Mouse (Mus musculus): Measurements from ENCODE around the gene Myt1. TPM values are rescaled to one million over a fixed set of nuclear protein-coding genes. Genes with fewer than 3 reads are reported as not detected.

The Myt1 gene
- 57.8 and 62.1 TPM in 2 replicates for polyA plus RNA-seq (2016; fragmentation: Nextera tagmentation; extraction: Ambion mirVana)

DNA sequence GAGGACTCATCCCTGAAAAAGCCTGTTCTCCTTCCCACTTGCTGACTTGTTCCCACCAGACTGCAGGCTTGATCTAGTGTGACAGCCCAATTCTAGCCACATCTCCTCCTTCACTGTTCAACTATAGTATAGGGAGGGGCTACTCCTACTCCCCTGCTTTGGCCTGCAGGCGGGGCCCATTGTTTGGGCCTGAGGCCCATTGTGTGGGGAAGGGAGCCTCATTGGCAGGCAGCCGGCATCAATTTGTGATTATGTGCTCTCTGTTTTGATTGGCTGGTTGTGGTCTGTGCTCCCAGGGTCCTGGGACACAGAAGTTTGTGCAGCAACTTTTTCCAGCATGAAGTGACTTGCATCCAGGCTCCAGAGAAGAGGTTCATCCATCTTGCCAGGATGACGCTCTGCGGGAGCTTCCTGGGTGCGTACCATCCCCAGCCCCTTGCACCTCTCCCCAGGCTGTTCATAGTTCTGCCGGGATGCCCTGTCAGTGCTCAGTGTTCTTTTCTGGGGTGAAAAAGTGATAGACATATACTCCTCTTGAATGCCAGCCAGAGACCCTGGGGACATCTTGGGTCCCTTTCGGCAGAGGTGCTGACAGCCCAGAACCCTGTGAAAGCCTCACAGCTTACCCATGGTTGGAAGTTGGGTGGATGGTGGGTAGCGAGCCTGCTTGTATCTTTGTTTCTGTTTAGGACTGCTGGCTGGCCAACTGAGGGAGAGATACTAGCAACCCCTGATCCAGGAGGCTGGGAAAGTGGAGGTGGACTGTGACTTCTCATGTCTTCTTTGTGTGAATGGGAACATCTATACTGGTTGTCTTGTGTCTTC is at the start of gene Myt1:
TSS of gene Myt1 (plus strand) at position 327 of the 825 bp plus-strand sequence.
- H3K4me3 ChIP-seq = peak within 1 kb of the TSS; percentile 34
- peak; percentile 83 for ATAC-seq (ENCODE audit: low FRiP score)
- peaks cover 54% of the 10 kb centered on the region for H3K4me1 ChIP-seq
- peak within 1 kb of the TSS; percentile 91 for H3K27ac ChIP-seq
- no peaks in the 10 kb centered on the region for H3K27me3 ChIP-seq
- H3K36me3 ChIP-seq = no peaks in the 10 kb centered on the region
- 17% methylated on average over 8 of the region's 8 CpGs for WGBS
- H3K9me3 ChIP-seq (replicated peaks) = no peaks in the 10 kb centered on the region
- H3K4me2 ChIP-seq (replicated peaks) = peak within 1 kb of the TSS; percentile 70
- peak within 1 kb of the TSS; percentile 60 for H3K9ac ChIP-seq

DNA sequence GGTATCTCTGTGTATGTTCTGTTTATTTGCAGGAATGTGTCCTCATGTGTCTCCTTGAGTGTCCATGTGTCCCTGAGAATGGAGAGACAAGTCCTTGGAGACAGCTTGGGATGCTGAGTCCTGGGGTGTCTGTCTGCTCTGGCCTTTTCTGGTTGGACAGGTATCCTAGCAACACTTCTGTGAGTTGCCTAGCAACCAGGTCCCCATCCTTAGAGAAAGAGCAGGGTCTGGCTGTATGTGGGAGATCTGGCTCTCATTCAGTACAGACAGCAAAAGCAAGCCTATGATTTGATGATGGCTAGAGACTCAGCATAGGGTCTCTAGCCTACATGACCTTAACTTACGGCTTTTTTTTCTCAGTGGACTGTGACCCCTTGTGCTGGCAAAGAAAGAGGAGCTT is 49.4 kb upstream of the Myt1 start:
- Histone ChIP-seq H3K36me3 (peaks cover 5% of the 10 kb centered on the region), H3K4me2 (replicated peaks) (peak overlapping the region; percentile 55), H3K9me3 (replicated peaks) (no peaks in the 10 kb centered on the region), H3K27me3 (no peaks in the 10 kb centered on the region), H3K9ac (no peak overlapping the region), H3K4me1 (peaks cover 33% of the 10 kb centered on the region), H3K4me3 (no peak overlapping the region), H3K27ac (peak overlapping the region; percentile 90)
- peak; percentile 73 for ATAC-seq (ENCODE audit: low FRiP score)
- WGBS = 50% methylated on average over 1 of the region's 1 CpGs

DNA sequence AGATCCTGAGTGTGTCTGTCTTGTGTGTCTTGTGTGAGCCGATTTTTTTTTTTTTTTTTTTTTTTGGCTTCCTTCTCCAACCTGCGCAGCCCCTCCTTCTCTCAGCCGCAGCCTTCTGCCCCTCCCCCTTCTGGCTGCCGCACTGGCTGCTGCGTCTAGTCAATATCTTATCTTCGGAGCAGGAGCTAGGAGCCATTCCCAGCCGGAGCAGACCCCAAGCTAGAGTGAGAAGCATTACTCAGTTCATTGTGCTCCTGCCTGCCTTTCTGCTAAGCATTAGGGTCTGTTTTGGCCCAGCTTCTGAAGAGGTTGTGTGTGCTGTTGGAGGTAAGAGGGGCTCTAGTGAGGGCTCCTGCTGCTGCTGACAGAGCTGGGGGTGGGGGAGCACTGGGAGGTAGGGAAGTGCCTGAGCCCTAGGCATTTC is 48.2 kb upstream of the Myt1 start, which contains the start of gene Oprl1:
TSS of gene Oprl1 (plus strand) at position 114 of the 424 bp plus-strand sequence.
- peak within 1 kb of the TSS; percentile 63 for H3K9ac ChIP-seq
- peak within 1 kb of the TSS; percentile 90 for H3K27ac ChIP-seq
- H3K9me3 ChIP-seq (replicated peaks) = no peaks in the 10 kb centered on the region
- WGBS = 2% methylated on average over 7 of the region's 7 CpGs
- ATAC-seq (ENCODE audit: low FRiP score) = peak; percentile 81
- H3K4me1 ChIP-seq = peaks cover 33% of the 10 kb centered on the region
- peak within 1 kb of the TSS; percentile 46 for H3K4me3 ChIP-seq
- H3K36me3 ChIP-seq = peaks cover 16% of the 10 kb centered on the region
- H3K27me3 ChIP-seq = no peaks in the 10 kb centered on the region
- H3K4me2 ChIP-seq (replicated peaks) = peak within 1 kb of the TSS; percentile 55

DNA sequence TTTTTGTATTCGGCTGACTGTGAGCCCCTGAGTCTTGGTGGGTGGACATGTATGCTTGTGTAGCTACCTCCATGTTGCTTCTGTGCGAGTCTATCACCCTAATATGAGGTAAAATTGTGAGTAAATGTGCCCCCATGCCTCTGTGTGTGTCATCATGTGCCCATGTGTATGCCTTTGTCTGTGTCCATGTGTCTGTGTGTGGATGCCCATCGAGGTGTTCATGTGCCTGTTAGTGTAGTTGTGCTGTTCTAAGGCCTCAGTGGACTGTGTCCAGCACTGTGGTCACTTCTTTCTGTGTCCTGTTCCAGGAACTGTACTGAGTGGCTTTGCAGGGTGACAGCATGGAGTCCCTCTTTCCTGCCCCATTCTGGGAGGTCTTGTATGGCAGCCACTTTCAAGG is 47.8 kb upstream of the Myt1 start:
- Histone ChIP-seq H3K4me3 (peak overlapping the region; percentile 46), H3K27ac (peak overlapping the region; percentile 90), H3K36me3 (peaks cover 19% of the 10 kb centered on the region), H3K9ac (peak overlapping the region; percentile 63), H3K4me1 (peaks cover 33% of the 10 kb centered on the region), H3K4me2 (replicated peaks) (peak overlapping the region; percentile 55), H3K27me3 (no peaks in the 10 kb centered on the region), H3K9me3 (replicated peaks) (no peaks in the 10 kb centered on the region)
- ATAC-seq (ENCODE audit: low FRiP score) = peak; percentile 38
- 67% methylated on average over 3 of the region's 3 CpGs for WGBS

DNA sequence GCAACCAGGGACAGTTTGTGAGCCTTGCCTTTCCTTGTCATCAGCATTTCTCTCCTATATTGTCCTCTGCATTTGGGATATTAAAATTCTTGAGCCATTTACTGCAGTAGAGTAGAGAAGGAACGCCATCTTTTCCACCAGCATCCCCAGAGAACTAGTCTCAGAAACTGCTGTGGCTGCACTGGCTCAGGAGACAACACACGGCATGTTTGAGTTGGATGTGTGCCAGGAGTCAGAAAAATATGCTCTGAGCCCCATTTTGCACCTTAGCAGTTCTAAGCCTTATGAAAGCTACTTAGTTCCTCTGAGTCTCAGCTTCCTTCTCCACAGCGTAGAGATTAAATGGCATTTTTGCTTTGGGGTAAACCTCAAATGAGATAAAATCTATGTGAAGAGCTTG is 46.1 kb upstream of the Myt1 start:
- Histone ChIP-seq H3K4me2 (replicated peaks) (peak overlapping the region; percentile 55), H3K27ac (no peak overlapping the region), H3K4me1 (peaks cover 33% of the 10 kb centered on the region), H3K9ac (no peak overlapping the region), H3K27me3 (no peaks in the 10 kb centered on the region), H3K4me3 (0 out of 2 replicates have a peak overlapping the region, but pooled peaks have one; percentile 46), H3K9me3 (replicated peaks) (no peaks in the 10 kb centered on the region), H3K36me3 (peaks cover 19% of the 10 kb centered on the region)
- no peak for ATAC-seq (ENCODE audit: low FRiP score)
- 78% methylated on average over 3 of the region's 3 CpGs for WGBS

DNA sequence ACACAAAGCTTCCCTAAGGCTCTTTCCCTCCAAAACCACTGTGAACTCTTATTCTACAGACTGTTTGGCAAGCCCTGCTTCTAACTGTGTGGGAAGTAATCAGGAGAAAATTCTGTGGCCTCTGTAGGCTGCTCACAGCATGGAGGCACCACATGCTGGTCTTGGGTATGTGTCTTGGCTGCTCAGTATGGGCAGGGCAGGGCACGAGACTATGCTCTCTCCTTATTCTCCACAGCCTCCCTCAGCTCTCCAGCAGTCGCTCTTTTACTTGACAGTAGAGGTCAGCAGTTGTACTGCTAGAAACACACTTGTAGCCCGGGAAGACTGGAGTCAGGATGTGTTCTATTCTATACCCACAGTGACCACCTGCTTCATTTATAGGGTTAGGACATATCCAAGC is 43.1 kb upstream of the Myt1 start:
- no peak overlapping the region for H3K9ac ChIP-seq
- peaks cover 19% of the 10 kb centered on the region for H3K36me3 ChIP-seq
- H3K9me3 ChIP-seq (replicated peaks) = no peaks in the 10 kb centered on the region
- H3K4me2 ChIP-seq (replicated peaks) = no peak overlapping the region
- H3K27me3 ChIP-seq = no peaks in the 10 kb centered on the region
- H3K27ac ChIP-seq = no peak overlapping the region
- WGBS = 33% methylated on average over 3 of the region's 3 CpGs
- H3K4me1 ChIP-seq = peaks cover 15% of the 10 kb centered on the region
- no peak for ATAC-seq (ENCODE audit: low FRiP score)
- no peak overlapping the region for H3K4me3 ChIP-seq

DNA sequence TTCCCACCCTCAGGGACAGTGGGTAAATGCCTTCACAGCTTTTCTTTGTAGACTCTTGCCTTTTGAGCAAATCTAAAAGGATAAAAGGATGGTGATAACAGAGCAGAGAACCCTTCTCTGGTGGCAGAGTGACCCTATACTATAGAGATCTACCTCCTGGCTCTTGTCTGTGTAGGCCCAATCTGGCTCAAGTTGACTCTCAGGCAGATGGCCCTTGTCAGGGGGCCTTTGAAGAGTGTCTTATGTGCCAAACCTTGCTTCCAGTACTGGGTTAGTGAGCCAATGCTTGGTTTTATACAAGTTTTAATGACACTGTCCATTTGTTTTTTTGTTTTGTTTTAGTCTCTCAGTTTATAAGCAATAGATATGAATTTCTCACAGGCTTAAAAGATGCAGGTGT is 41.9 kb upstream of the Myt1 start:
- Histone ChIP-seq H3K4me3 (no peak overlapping the region), H3K9ac (no peak overlapping the region), H3K27me3 (no peaks in the 10 kb centered on the region), H3K4me1 (peaks cover 6% of the 10 kb centered on the region; the same call in 1 of the 2 replicates), H3K9me3 (replicated peaks) (no peaks in the 10 kb centered on the region), H3K27ac (no peak overlapping the region), H3K4me2 (replicated peaks) (no peak overlapping the region), H3K36me3 (peaks cover 19% of the 10 kb centered on the region)
- no peak for ATAC-seq (ENCODE audit: low FRiP score)

DNA sequence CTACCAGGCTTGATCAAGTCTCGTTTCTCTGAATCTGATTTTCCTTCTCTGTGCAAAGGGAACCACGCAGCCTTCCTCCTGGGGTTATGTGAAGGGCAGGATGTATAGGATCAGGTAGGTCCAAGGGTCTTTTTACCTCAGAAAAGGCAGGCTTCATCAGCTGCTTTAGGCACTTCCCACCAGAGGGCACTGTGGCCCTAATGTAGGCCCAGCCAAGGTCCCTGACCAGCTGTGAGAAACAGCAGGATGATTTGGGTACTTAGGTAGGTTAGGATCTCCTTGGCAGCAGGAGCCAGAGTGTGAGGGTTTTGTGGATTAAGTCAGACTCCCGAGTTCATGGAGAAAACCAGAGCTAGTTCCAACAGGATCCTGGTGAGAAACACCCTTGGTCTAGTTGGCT is 40.9 kb upstream of the Myt1 start:
- H3K9me3 ChIP-seq (replicated peaks) = no peaks in the 10 kb centered on the region
- 14% methylated on average over 3 of the region's 3 CpGs for WGBS
- no peaks in the 10 kb centered on the region for H3K27me3 ChIP-seq
- ATAC-seq (ENCODE audit: low FRiP score) = peak; percentile 66; the same call in 1 of the 2 replicates
- H3K4me3 ChIP-seq = no peak overlapping the region
- no peak overlapping the region for H3K4me2 ChIP-seq (replicated peaks)
- no peak overlapping the region for H3K9ac ChIP-seq
- H3K27ac ChIP-seq = 0 out of 2 replicates have a peak overlapping the region, but pooled peaks have one; percentile 4
- H3K4me1 ChIP-seq = no peaks in the 10 kb centered on the region
- H3K36me3 ChIP-seq = peaks cover 19% of the 10 kb centered on the region

DNA sequence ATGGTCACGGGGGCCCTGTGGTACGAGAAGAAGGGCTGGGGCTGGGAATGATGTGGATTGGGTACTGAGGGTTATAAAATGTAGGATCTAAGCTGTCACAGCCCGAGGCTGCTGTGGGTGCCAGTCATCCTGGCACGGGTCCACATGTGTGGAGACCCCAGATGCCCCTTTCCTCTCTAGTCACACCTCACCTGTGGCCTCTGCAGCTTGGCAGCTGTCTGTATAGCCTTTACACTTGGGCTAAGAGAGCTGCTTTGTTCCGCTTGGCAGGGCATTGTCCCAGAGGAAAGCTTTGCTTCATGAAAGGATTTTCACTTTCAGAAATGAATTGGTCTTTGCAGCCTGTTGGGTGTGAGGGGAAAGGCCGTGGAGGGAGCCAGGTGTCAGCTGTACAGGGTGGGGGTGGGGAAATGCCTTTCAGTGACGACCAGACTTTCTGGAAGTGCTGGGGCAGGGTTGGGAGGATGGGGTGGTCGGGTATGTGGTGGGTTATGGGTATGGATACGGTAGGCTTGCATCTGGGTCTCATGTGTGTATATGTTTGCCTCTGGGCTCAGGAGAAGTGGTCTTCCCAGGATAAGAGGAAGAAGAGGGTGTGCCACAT is 35.4 kb upstream of the Myt1 start:
- Histone ChIP-seq H3K36me3 (0 out of 2 replicates have a peak, but pooled peaks cover 3% of the 10 kb centered on the region), H3K4me2 (replicated peaks) (no peak overlapping the region), H3K4me3 (no peak overlapping the region), H3K9ac (no peak overlapping the region), H3K4me1 (peaks cover 6% of the 10 kb centered on the region), H3K9me3 (replicated peaks) (no peaks in the 10 kb centered on the region), H3K27ac (no peak overlapping the region), H3K27me3 (no peaks in the 10 kb centered on the region)
- ATAC-seq (ENCODE audit: low FRiP score) = peak; percentile 56
- WGBS = 41% methylated on average over 9 of the region's 9 CpGs

DNA sequence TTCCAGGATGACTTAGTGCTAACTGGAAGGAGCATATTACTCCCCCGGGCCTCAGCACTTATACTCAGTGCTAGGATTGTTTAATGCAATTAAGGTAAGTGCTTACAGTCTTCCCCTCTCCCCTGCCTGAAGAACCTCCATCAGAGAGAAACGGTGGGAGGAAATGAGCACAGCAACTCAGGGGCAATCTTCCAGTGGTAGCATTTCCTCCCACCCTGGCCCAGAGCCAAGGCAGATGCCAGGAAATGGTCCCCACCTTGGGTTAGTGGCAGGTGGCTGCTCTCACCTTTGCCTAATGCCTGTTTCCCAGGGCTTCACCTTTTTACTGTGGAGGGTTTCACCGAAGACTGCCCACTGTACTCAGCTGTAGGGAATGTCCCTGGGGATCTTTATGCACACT is 33.1 kb upstream of the Myt1 start:
- Histone ChIP-seq H3K9me3 (replicated peaks) (no peaks in the 10 kb centered on the region), H3K27me3 (no peaks in the 10 kb centered on the region), H3K4me2 (replicated peaks) (no peak overlapping the region), H3K27ac (no peak overlapping the region), H3K4me1 (peaks cover 6% of the 10 kb centered on the region), H3K36me3 (0 out of 2 replicates have a peak, but pooled peaks cover 3% of the 10 kb centered on the region), H3K4me3 (no peak overlapping the region), H3K9ac (no peak overlapping the region)
- no peak for ATAC-seq (ENCODE audit: low FRiP score)
- 79% methylated on average over 3 of the region's 3 CpGs for WGBS

DNA sequence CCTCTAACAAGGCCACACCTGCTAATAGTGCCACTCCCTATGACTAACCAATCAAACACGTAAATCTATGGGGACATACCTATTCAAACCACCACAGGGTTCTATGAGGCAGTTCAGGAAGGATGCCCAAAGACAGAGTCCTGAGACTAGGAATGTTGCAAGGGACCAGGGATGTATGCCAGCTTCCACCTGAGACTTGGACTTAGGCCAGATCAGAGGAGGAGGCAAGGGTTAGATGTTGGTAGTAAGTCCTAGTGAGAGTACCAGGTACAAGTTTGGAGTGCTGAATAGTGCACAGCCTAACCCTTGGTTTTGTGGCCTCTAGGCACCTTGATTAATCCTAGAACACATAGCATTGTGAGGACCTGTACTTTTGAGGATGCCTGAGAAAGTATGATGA is 10.5 kb upstream of the Myt1 start:
- Histone ChIP-seq H3K4me2 (replicated peaks) (no peak overlapping the region), H3K27me3 (no peaks in the 10 kb centered on the region), H3K36me3 (no peaks in the 10 kb centered on the region), H3K9me3 (replicated peaks) (no peaks in the 10 kb centered on the region), H3K27ac (no peak overlapping the region), H3K4me1 (no peaks in the 10 kb centered on the region), H3K4me3 (no peak overlapping the region), H3K9ac (no peak overlapping the region)
- ATAC-seq (ENCODE audit: low FRiP score) = no peak
- 83% methylated on average over 1 of the region's 1 CpGs for WGBS

DNA sequence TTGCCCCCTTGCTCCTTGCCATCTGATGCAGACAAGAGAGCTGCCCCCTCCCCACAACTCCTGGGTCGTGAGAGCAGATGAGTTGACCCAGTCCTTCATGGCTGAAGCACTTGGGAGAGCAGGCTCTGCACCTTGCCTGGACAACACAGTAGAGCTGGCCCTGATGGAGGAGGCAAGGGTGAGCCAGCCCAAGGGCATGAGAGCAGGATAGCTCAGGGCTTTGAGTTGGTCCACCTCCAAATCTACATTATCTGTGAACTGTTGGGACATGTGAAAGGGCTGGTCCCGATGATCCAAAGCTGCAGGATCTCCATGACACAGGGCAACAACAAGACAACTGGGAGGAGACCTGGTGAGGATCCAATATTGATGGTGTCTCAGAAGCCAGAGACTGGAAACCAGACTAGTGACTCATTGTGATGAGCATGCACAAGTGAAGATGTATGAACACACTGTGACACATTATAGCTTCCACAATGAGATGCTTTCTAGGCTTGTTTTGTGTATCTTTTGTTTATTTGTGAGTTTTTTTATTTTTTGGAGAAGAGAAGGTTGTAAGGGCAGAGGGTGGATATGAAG is 4.9 kb upstream of the Myt1 start:
- no peak for ATAC-seq (ENCODE audit: low FRiP score)
- 70% methylated on average over 2 of the region's 2 CpGs for WGBS
- H3K4me3 ChIP-seq = no peak overlapping the region
- H3K27ac ChIP-seq = peak overlapping the region; percentile 64; the same call in 1 of the 2 replicates
- H3K27me3 ChIP-seq = no peaks in the 10 kb centered on the region
- no peaks in the 10 kb centered on the region for H3K36me3 ChIP-seq
- H3K9ac ChIP-seq = no peak overlapping the region
- H3K4me2 ChIP-seq (replicated peaks) = no peak overlapping the region
- H3K4me1 ChIP-seq = peaks cover 33% of the 10 kb centered on the region
- H3K9me3 ChIP-seq (replicated peaks) = no peaks in the 10 kb centered on the region

Data from hindbrain, embryonic 12.5 days (tissue).